Mouse (Mus musculus): Measurements from ENCODE around the gene Naga. TPM values are rescaled to one million over a fixed set of nuclear protein-coding genes. Genes with fewer than 3 reads are reported as not detected.

Gene Naga
- total and polyA plus RNA-seq, 3 experiments = 17.7 to 28.2 (median 18.7) TPM

- Histone ChIP-seq H3K4me3 (replicated peaks in 1 of 3; ENCODE audit: low read depth in 2 of 3, low read length in 2 of 3, poor library complexity in 1 of 3) (no peak overlapping the region), H3K79me2 (replicated peaks; ENCODE audit: control insufficient read depth, extremely low read depth, insufficient read depth, poor library complexity, severe bottlenecking) (no peaks in the 10 kb centered on the region), H3K27ac (ENCODE audit: insufficient read depth, low read depth) (no peak overlapping the region), H3K4me2 (ENCODE audit: insufficient read depth, low read depth, poor library complexity, severe bottlenecking) (no peak overlapping the region), H3K9ac (ENCODE audit: insufficient read depth, low read depth) (no peak overlapping the region), H3K9me3 (replicated peaks; ENCODE audit: low read length) (no peaks in the 10 kb centered on the region), H3K27me3 (replicated peaks) (peaks cover 13% of the 10 kb centered on the region), H3K4me1 (ENCODE audit: control insufficient read depth in 1 of 2, insufficient read depth in 2 of 2) (peaks cover 4 to 9% of the 10 kb centered on the region in 2 experiments; a peak in 3 of 4 replicates), H3K36me3 (replicated peaks in 1 of 2; ENCODE audit: control insufficient read depth in 1 of 2, insufficient read depth in 1 of 2, low read length in 1 of 2) (peaks cover 34 to 50% of the 10 kb centered on the region in 2 experiments)
- no peak for DNase-seq (ENCODE audit: extremely low read depth)
- in situ Hi-C loops (cut with MboI; ENCODE audit: low pct_ligation_motif_present, low pct_unique_long_range_greater_than_20kb, low sequenced_read_pairs) (no loop called here), dilution Hi-C loops (cut with MboI; ENCODE audit: extremely low pct_ligation_motif_present, extremely low pct_unique_long_range_greater_than_20kb, low sequenced_read_pairs) (no loop called here)
- no peak for TF ChIP-seq RCOR1 (conservative IDR thresholded peaks at IDR 0.05; ENCODE audit: low read depth, low read length)
- no peak for TF ChIP-seq SMC3 (IDR thresholded peaks at IDR 0.05; ENCODE audit: low read depth, low read length)
- no peak for TF ChIP-seq POLR2A (IDR thresholded peaks at IDR 0.05; ENCODE audit: low read depth, low read length)
- TF ChIP-seq USF1 (IDR thresholded peaks at IDR 0.05; ENCODE audit: low read depth, low read length) = no peak
- no peak for TF ChIP-seq TBP (conservative IDR thresholded peaks at IDR 0.05; ENCODE audit: low read depth, low read length)
- TF ChIP-seq GABPA (IDR thresholded peaks at IDR 0.05; ENCODE audit: insufficient replicate concordance, low read depth, low read length) = no peak
- no peak for TF ChIP-seq ZMIZ1 (IDR thresholded peaks at IDR 0.05; ENCODE audit: low read depth, low read length)
- no peak for TF ChIP-seq MYC (IDR thresholded peaks at IDR 0.05; ENCODE audit: low read depth, low read length)
These were observed 2.1 kb downstream of the Naga start for GRCm38 (mm10) chr15:82336629-82337028.

- in situ Hi-C loops (cut with MboI; ENCODE audit: low pct_ligation_motif_present, low pct_unique_long_range_greater_than_20kb, low sequenced_read_pairs) = no loop called here
These were observed 3.5 kb downstream of the Naga start for GRCm38 (mm10) chr15:82335194-82335593.

GRCm38 (mm10) chr15:82325382-82325781 is 13.3 kb downstream of the Naga start:
- no peak overlapping the region for H3K4me3 ChIP-seq (replicated peaks in 1 of 3; ENCODE audit: low read depth in 2 of 3, low read length in 2 of 3, poor library complexity in 1 of 3)
- H3K27me3 ChIP-seq (replicated peaks) = peaks cover 2% of the 10 kb centered on the region
- no peak for DNase-seq (ENCODE audit: extremely low read depth)
- H3K4me2 ChIP-seq (ENCODE audit: insufficient read depth, low read depth, poor library complexity, severe bottlenecking) = no peak overlapping the region
- in situ Hi-C loops (cut with MboI; ENCODE audit: low pct_ligation_motif_present, low pct_unique_long_range_greater_than_20kb, low sequenced_read_pairs) (no loop called here), dilution Hi-C loops (cut with MboI; ENCODE audit: extremely low pct_ligation_motif_present, extremely low pct_unique_long_range_greater_than_20kb, low sequenced_read_pairs) (no loop called here)
- H3K9ac ChIP-seq (ENCODE audit: insufficient read depth, low read depth) = no peak overlapping the region
- no peaks in the 10 kb centered on the region for H3K9me3 ChIP-seq (replicated peaks; ENCODE audit: low read length)
- TF ChIP-seq JUND (conservative IDR thresholded peaks at IDR 0.05; ENCODE audit: low read depth, low read length) = no peak
- no peak for TF ChIP-seq BHLHE40 (IDR thresholded peaks at IDR 0.05; ENCODE audit: low read depth, low read length)
- no peak for TF ChIP-seq SMC3 (IDR thresholded peaks at IDR 0.05; ENCODE audit: low read depth, low read length)
- no peak for TF ChIP-seq MEF2A (IDR thresholded peaks at IDR 0.05; ENCODE audit: borderline replicate concordance, low read depth, low read length)
- TF ChIP-seq MYC (IDR thresholded peaks at IDR 0.05; ENCODE audit: low read depth, low read length) = no peak
- TF ChIP-seq RCOR1 (conservative IDR thresholded peaks at IDR 0.05; ENCODE audit: low read depth, low read length) = no peak
- TF ChIP-seq IRF4 (IDR thresholded peaks at IDR 0.05; ENCODE audit: low read depth, low read length) = no peak
- TF ChIP-seq RAD21 (IDR thresholded peaks at IDR 0.05; ENCODE audit: low read depth, low read length) = no peak
- no peak for TF ChIP-seq USF1 (IDR thresholded peaks at IDR 0.05; ENCODE audit: low read depth, low read length)
- no peak for TF ChIP-seq ZNF384 (IDR thresholded peaks at IDR 0.05; ENCODE audit: low read depth, low read length)
- no peak for TF ChIP-seq PAX5 (IDR thresholded peaks at IDR 0.05; ENCODE audit: low read length)
- TF ChIP-seq POLR2AphosphoS2 (IDR thresholded peaks at IDR 0.05; ENCODE audit: low read depth, low read length) = no peak
- H3K27ac ChIP-seq (ENCODE audit: insufficient read depth, low read depth) = no peak overlapping the region
- H3K36me3 ChIP-seq (replicated peaks in 1 of 2; ENCODE audit: control insufficient read depth in 1 of 2, insufficient read depth in 1 of 2, low read length in 1 of 2) = peaks cover 7 to 19% of the 10 kb centered on the region in 2 experiments
- H3K79me2 ChIP-seq (replicated peaks; ENCODE audit: control insufficient read depth, extremely low read depth, insufficient read depth, poor library complexity, severe bottlenecking) = no peaks in the 10 kb centered on the region
- H3K4me1 ChIP-seq (ENCODE audit: control insufficient read depth in 1 of 2, insufficient read depth in 2 of 2) = no peaks in the 10 kb centered on the region

More at GRCm38 (mm10) chr15:82335194-82335593, 3.5 kb downstream of the Naga start:
- H3K79me2 ChIP-seq (replicated peaks; ENCODE audit: control insufficient read depth, extremely low read depth, insufficient read depth, poor library complexity, severe bottlenecking) = no peaks in the 10 kb centered on the region
- H3K27me3 ChIP-seq (replicated peaks) = peaks cover 6% of the 10 kb centered on the region
- H3K4me1 ChIP-seq (ENCODE audit: control insufficient read depth in 1 of 2, insufficient read depth in 2 of 2) = peaks cover 4 to 9% of the 10 kb centered on the region in 2 experiments; a peak in 3 of 4 replicates
- no peak for TF ChIP-seq ELF1 (IDR thresholded peaks at IDR 0.05; ENCODE audit: low read depth, low read length)
- TF ChIP-seq JUND (conservative IDR thresholded peaks at IDR 0.05; ENCODE audit: low read depth, low read length) = no peak
- TF ChIP-seq ZC3H11A (IDR thresholded peaks at IDR 0.05; ENCODE audit: low read depth, low read length) = no peak
- TF ChIP-seq UBTF (IDR thresholded peaks at IDR 0.05; ENCODE audit: low read depth, low read length) = no peak
- TF ChIP-seq IRF4 (IDR thresholded peaks at IDR 0.05; ENCODE audit: low read depth, low read length) = no peak
- TF ChIP-seq RAD21 (IDR thresholded peaks at IDR 0.05; ENCODE audit: low read depth, low read length) = no peak
- no peak for TF ChIP-seq CHD2 (IDR thresholded peaks at IDR 0.05; ENCODE audit: low read length)
- TF ChIP-seq ZMIZ1 (IDR thresholded peaks at IDR 0.05; ENCODE audit: low read depth, low read length) = no peak
- TF ChIP-seq USF2 (conservative IDR thresholded peaks at IDR 0.05; ENCODE audit: low read depth, low read length) = no peak
- no peak for TF ChIP-seq GABPA (IDR thresholded peaks at IDR 0.05; ENCODE audit: insufficient replicate concordance, low read depth, low read length)
- no peak for TF ChIP-seq MXI1 (IDR thresholded peaks at IDR 0.05; ENCODE audit: low read depth, low read length)
- no peak for TF ChIP-seq POLR2A (IDR thresholded peaks at IDR 0.05; ENCODE audit: low read depth, low read length)
- TF ChIP-seq MAZ (IDR thresholded peaks at IDR 0.05; ENCODE audit: low read depth, low read length) = no peak
- H3K27ac ChIP-seq (ENCODE audit: insufficient read depth, low read depth) = no peak overlapping the region
- H3K4me2 ChIP-seq (ENCODE audit: insufficient read depth, low read depth, poor library complexity, severe bottlenecking) = no peak overlapping the region
- no peaks in the 10 kb centered on the region for H3K9me3 ChIP-seq (replicated peaks; ENCODE audit: low read length)
- H3K36me3 ChIP-seq (replicated peaks in 1 of 2; ENCODE audit: control insufficient read depth in 1 of 2, insufficient read depth in 1 of 2, low read length in 1 of 2) = peaks cover 40 to 62% of the 10 kb centered on the region in 2 experiments
- dilution Hi-C loops (cut with MboI; ENCODE audit: extremely low pct_ligation_motif_present, extremely low pct_unique_long_range_greater_than_20kb, low sequenced_read_pairs) = no loop called here
- no peak for DNase-seq (ENCODE audit: extremely low read depth)
- H3K4me3 ChIP-seq (replicated peaks in 1 of 3; ENCODE audit: low read depth in 2 of 3, low read length in 2 of 3, poor library complexity in 1 of 3) = no peak overlapping the region
- no peak overlapping the region for H3K9ac ChIP-seq (ENCODE audit: insufficient read depth, low read depth)
